Mouse (Mus musculus): ENCODE measurements at regions not wholly inside any gene's neighbourhood (a gene's known extent, or its start where the extent isn't known, plus 50 kb on each side); places are given as distances from the start of the nearest gene placed in this dataset.

DNA sequence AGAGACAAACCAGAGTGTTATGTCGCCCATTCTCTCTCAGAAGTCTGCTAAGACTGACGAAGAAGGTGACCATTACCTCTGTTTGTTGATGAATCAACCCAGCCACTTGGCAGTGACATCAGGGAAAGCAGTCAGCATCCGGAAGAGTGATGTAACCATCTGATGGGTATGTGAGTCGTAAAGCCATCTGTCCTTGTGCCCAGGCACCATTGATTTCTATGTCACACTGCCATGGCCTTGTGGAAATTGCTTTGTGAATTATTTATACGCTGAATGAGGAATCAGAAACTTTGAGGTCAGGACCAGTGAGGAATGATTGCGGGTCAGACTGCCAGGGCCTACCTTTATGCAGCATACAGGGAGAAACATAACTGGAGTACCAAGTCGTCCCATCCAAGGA lies 256.2 kb upstream of the Htr2a start:
- DNase-seq (ENCODE audit: low spot score) = no peak

DNA sequence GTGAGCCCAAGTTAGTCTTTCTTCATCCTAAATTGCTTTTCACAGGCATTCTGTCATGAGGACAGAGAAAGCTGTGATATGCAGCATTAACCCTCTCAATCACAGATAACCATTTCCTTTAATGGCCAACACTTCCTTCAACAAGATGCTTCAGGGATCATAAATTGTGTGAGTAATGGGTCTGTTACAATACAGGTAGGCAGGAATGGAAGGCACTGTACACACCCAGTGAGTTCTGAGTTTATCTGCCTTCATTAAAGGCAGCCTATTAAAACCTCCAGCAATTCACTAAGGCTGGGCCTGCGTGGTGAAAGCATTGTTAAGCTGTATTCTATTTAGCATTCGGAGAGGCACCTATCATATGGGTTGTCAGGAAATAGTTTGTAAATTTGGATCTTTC lies 248.2 kb upstream of the Htr2a start:
- DNase-seq (ENCODE audit: low spot score) = no peak

DNA sequence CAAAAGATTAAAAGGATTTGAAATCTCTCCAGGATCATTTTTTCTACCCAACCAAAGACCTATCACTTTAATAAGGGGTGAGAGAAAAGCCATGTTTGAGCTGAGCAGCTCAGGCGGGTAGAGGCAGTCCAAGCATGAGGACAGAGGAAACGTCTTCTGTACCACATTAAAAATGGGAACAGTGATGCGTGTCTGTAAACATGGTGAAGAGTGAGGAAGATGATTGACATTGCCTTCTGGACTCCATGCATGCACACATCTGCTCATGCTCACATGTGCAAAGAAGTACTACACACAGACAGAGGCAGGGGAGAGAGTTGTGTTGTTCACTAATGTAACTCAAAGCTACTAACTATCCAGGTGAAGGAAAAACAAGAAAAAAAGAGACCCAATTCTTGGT lies 243.4 kb upstream of the Htr2a start:
- DNase-seq (ENCODE audit: low spot score) = no peak

DNA sequence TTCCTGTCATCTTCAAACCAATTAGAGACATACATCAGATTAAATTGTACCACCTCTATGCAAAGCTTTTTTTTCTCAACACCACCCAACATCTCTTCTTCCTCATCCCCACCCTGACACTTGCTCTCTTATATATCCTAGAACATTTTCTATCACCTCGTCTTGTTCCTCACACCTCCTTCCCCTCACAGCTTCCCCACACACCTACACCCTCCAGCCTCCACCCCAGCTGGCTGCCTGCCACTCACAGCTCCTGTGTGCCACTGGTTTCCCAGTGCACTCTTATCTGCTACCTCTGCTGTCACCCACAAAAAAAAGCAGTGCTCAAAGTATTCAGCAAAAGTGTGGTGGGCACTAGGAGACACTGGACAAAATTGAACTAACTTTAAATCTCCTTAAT lies 231.2 kb upstream of the Htr2a start:
- DNase-seq (ENCODE audit: low spot score) = peak; percentile 43

DNA sequence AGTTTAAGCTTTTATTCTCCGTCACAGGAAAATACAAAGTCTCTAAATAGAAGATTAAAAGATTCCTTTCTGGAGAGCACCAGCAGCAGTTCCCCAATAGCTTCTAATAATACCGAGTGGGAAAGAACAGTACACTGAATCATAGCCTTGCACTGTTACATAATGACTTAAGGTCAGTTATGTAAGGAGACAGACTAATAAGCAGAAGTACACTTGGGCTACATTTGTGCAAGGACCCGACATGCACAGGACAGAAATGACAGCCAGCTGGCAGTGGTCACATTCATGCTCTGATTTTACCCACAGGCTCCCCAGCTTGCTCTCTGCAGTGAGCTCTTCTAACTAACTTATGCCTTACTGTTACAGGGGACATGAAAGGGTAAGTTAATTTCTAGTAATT lies 212.4 kb upstream of the Htr2a start:
- DNase-seq (ENCODE audit: low spot score) = peak; percentile 26

DNA sequence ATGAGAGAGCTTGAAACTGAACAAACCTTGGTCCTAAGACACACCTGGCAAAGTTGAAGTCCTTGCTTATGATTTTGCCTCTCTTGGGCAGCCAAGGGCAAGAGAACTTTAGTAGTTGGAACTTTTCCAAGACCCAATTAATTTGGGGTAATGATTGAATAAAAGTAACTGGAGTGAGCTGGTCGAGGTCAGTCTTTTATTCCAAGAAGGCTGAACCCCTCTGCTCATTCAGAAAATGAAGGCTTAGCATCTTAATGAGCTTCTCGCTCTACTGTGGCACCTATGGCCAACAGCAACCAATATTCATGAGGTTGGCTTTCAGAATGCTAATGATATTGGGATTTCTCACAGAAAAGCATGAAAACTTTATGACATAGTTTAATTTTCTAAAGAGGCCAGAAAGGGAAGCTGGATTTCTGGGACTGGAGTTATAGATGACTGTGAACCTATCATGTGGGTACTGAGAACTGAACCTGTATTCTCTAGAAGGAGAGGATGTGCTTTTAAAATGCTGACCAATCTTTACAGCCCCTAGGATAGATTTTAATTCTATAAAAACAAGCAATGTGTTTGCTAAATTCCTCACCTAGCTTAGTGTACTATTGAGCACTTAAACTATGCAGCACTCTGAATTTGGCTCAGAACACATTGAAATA lies 176.5 kb upstream of the Htr2a start:
- no peak for DNase-seq (ENCODE audit: low spot score)

DNA sequence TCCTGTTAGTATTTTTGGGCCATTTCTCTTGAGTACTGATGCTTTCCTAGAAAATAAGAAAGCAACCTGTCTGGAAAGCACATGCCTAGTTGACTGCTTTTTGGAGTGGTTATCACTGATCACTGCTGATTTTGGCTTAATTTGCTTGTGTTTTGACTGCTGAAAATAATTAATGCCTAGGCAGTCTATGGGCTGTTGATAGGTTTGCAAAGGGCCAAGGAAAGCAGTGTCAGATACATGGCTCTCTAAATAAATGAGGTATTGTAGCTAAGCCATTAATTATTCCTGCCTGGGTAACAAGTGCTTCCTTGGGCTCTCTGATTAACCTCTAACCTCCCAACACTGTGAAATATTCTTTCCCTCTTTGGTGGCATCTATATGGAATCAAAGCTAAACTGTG lies 145.1 kb upstream of the Htr2a start:
- no peak for DNase-seq (ENCODE audit: low spot score)

DNA sequence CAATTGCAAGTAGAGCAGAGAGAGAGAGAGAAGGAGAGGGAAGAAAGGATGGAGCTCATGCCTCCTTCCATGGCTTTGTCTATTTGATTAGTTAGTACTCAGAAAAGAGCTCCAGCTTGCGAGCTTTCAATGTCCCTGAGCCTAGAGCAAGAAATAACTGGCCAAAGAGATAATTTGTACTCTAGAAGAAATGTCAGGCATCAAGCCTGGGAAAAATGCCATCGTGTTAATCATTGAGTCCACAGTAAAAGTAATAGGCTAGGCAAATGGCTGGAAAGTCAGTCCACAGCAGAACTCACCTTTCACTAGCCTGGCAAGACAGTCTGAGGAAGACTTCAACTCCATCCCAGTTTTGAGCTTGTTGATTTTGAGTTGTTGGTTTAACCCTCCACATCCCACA lies 129.1 kb upstream of the Htr2a start:
- DNase-seq (ENCODE audit: low spot score) = no peak

DNA sequence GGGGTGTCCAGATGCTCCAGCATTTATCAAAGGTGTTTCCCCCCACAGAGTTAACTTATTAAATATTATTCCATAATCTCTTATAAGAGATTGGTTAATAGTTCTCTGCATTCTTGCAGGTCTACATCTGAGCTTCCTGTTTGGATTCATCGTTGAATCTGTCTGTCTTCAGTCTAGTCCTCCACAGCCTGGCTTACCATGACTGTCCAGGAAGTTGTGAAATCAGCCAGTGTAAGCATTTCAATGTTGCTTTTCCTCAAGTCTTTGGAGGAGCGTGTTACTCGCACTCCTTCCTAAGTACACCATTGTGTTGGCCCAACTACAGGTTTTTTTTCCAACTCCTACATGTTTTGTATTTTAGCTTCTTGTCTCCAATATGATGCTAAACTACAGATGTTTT lies 124.2 kb upstream of the Htr2a start:
- no peak for DNase-seq (ENCODE audit: low spot score)

DNA sequence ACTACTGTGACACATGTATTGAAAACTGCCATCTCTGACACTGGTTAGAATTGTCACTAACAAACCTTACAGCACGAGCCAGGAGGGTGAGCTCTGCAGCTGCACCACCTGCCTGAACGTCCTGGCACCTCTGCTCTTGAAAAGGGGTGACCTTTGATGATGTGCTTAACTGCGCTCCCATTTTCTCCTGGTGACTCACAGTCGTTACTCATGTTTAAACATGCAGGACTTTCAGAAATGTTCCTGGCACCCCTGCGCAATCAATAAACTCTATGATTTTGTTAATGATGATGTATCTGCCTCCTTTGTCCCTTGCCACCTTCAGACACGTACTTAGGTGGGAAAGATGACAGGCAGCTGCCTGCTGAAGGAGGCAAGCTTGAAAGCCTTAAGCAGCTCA lies 121.1 kb upstream of the Htr2a start:
- DNase-seq (ENCODE audit: low spot score) = no peak

DNA sequence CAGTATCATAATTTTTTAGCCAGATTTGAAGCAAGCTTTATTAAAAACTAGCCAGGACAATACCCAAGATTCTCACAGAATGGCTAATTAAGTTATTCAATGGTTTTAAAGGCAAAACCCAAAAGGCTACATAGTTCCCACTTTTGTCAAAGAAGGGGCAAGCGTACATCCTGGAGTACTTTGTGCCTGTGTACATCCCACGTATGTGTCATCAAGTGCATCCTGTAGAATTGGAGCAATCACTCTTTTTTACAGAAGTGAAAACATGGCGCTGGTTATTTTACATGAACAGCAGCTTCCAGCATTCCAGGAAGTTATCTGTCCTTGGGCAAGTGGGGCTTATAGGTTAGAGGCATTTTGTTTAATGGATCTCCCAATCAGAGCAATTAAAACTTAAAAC lies 119.0 kb upstream of the Htr2a start:
- DNase-seq (ENCODE audit: low spot score) = no peak

DNA sequence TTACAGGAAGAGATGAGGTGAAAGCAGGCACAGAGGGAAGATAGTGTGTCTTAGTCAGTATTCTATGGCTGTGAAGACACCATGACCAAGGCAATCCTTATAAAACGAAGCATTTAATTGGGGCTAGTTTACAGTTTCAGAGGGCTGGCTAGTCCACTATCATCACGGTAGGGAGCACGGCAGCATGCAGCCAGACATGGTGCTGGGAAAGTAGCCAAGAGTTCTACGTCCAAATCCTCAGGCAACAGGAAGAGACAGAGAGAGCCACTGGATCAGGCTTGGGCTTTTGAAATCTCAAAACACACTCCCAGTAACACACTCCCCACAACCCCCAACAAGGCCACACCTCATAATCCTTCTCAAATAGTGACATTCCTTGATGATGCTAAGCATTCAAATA lies 113.4 kb upstream of the Htr2a start:
- DNase-seq (ENCODE audit: low spot score) = no peak

DNA sequence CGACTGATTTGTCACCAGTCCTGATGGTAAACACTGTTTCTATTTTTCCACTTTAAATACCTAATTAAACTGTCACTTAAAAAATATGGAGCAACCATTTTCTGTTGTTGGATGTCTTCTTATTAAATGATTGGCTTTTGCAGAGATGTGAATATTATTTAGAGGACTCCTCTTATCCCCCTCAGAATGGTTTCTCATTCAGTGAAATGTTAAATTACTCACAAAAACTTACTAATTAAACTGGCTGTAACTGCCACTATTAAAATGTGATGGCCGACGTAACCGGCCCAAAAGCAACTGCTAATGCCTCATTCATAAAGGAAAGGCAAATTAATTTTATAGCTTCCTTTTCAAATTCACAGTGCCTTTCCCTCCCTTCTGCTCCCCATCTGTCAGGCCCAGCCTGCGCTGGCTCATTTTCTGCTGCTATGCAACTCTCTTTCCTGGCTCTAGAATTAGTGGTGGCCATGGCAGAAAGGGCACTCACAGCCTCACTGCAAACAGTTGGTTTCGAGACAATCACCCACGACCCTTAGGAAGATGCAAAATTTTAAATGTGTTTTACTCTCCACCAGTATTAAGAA lies 111.2 kb upstream of the Htr2a start:
- DNase-seq (ENCODE audit: low spot score) = no peak

DNA sequence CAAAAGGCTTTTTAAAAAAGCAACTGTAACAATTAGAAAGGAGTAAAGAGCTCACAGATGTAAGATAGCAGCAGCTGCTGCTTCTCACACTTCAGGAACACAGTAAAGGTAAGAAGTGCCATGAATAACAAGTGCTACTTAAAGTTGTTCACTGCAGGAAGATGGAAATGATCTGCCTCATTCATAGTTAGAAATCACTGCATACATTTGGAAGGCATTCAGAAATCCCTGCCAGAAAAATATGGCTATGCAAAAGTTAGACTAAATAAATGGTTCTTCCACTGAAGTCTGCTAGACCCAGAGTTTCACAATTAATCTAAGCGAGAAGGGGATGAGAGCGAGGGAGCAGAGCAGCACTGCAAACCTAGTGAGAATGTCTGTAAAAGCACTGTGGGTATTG lies 102.5 kb upstream of the Htr2a start:
- DNase-seq (ENCODE audit: low spot score) = peak; percentile 22

DNA sequence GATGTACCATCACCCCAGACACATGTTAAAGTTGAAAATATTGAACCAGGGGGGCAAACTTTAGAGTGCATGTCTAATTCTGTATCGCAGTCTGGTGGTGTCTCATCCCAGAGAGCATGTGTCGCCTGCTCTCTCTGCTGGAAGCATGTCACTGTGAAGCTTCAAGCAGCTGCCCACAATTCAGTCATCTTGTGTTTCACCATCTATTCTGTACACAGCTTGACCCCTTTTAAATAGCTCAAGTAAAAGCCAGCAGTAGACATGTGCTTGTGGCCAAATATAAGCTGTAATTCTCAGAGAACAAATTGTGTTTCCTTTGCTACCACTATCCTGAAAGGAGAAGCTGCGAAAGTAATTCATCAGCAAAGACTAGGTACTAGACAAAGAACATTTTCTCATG lies 96.6 kb upstream of the Htr2a start:
- DNase-seq (ENCODE audit: low spot score) = no peak

DNA sequence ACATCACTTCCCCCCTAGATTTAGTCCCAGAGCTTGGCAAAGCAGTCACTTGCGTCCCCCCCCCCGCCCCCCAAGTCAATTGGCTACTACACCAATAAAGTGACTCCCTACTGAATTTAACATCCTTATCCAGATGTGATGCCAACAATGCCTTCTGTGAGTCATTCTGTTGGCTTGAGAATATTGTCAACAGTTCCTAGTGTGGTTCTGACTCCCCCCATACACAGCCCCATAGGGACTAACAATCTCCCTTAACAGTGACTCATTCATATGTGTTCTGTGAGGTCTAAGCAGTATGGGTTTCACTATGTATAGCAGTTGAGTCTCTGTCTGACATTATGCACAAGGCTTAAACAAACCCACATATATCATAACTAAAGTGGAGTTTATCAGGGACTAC lies 89.5 kb upstream of the Htr2a start:
- no peak for DNase-seq (ENCODE audit: low spot score)

DNA sequence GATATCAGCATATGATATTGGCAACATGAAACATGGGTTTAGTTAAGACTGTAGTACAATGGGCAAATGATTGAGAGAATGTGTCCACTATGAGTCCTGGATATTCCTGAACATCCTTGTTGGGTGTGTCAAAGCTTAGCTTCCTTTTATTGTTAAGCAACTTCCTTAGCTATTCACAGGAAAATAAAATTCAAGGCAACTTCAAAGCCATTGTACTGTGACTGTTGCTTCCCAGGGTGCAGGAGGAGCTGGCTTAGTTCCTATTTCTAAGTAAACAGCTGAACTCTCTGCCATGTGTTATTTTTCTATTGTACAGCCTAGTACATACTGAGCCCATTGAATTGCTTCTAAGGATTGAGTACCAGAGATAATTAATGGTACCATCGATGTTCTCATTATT lies 87.0 kb upstream of the Htr2a start:
- no peak for DNase-seq (ENCODE audit: low spot score)

DNA sequence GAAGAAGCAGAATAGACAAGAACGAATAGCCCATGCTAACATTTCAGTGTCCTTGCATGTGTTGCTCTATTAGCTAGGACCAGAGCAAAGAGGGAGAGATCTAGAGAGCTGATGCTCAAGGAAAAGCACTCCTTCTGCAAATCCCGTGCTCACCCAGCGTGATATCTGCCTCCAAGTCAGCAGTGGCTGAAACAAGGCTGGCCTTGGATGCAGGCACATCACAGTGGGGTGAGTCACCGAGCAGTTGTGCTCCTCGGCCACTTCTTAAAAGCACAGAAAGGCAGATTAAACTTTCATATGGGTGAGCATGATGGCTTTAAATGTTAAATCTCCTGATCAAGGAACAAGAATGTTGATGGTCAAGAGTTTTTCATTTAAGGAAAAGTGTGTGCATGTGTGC lies 82.3 kb upstream of the Htr2a start:
- no peak for DNase-seq (ENCODE audit: low spot score)
